Mouse (Mus musculus) CD4-positive helper T cell, adult 2 months (primary cell): ENCODE results near the gene Ntrk3.
A peak's percentile ranks its signal among the peaks of the same experiment; 100 is the strongest.

Source experiments
- DNase-seq: peaks from one replicate; pipeline ENCODE4 v3.0.0-alpha.2; 2012; ENCODE audit warnings: low read depth, missing footprints, low spot score

The Ntrk3 gene

DNA sequence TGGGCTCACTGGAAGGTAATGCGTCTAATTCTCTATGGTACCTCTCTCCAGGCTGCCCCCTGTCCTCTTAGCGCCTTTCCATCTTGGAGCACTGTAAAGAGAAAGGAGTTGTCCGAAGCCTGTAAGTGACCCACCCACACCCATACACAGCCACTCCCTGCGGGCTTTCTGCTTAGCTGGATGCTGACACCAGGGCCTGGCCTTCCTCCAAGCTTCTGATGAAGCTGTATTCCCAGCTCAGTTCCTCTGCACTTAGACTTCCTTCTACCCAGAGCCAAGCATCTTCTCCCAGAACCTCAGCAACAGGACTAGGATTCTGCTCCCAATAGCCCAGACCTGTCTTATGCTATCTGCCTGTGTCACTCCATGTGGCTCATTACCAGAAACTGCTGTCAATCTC, 114.1 kb downstream of the Ntrk3 start:
- DNase-seq, result no peak

DNA sequence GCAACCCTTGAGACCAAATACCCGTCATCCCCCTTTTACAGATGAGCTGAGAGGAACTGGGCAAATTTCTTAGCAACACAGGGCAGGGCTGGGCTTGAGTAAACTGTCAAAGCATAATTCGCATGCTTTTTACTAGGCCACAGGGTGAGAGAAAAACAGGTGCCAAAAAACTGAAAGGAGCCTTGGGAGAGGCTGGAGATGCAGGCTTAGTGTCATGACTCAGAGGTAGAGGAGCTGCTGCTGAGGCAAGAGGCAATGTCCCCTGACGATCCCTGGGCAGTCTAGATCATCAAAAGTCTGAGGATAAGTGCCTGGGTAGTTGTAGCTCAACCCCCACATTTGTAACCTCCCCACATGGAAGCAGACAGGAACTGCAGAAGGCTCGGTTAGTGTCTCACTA, 116.7 kb downstream of the Ntrk3 start:
- no peak for DNase-seq

DNA sequence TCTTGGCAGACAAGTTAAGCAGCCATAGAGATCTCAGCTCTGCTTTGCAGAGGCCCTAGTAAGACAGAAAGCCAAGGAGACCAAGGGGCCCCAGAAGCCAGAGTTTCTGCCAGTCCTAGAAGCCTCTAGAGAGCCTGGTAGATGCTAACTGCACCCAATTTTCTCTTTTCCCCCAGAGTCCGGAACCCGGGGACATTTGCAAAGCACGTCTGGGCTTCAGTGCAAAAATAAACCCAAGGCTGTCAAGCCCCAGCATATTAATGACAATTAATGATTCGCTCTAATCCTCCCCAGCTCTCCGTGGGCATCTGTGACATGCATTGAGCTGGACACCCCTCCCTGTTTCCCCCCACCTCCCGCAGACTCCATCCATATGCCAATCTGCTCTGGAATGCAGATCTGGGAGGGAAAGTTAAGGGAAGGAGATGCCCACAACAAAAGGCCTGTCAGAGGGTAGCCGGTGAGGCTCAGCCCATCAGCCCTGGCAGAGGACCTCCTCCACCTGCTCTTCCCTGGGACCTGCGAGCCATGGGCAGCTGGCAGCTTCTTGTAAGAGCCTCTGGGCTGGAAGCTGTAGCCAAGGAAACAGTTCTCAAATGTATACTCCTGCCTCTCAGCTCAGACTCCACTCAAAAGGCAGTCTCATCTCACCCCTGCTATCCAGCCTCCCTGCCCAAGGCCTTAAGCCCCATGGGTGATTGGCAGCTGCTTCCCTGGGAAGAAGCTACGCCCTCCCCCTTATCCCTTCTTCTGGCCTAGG, 117.8 kb downstream of the Ntrk3 start:
- no peak for DNase-seq

DNA sequence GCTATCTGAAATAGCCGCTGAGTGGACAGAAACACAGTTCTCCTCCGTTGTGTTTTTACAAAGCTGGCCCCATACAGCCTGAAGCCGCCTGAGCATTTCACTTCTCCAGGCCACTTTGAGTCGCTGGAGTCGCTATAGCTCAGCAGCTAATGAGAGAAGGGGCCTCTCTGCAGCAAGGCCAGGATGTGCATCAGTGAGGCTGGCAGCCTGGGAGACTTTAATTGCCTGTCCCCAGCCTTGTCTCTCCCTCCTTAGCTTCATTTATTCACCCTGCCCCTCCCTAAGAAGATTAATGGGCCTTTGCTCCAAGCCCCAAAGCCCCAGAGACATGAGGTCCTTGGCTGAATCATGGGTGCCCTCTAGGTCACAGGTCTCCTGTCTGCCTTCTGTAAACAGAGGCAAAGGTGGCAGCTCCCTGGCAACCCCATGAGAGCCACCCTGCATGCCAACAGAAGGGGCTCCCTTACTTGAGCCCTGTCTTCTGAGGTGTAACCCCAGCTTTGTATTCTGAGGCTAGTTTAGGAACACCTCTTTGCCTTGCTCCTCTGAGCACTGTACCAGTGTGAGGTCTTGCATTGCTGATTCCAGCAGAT, 132.2 kb downstream of the Ntrk3 start:
- DNase-seq, result no peak

- DNase-seq, result no peak
Measured at GRCm38 (mm10) chr7:78603922-78604321, 133.9 kb downstream of the Ntrk3 start.

DNA sequence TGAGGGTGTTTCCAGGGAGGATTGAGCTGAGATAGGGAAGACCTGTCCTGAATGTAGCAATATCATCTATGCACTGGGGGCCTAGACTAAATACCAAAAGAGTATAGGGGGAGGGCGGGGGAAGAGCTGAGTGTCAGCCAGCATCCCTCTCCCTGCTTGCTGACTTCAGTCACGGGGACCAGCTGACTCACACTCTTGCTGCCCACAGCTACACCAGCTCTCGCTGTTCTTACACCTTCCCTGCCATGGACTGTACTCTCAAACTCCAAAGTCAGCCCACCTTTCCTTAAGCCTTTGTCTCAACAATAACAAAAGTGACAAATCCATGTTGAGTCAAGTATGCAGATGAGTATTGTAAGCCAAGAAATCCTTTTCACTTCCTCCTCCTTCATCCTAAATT, 136.0 kb downstream of the Ntrk3 start:
- DNase-seq, result no peak

- no peak for DNase-seq
Measured at GRCm38 (mm10) chr7:78600886-78601285, 136.9 kb downstream of the Ntrk3 start.

DNA sequence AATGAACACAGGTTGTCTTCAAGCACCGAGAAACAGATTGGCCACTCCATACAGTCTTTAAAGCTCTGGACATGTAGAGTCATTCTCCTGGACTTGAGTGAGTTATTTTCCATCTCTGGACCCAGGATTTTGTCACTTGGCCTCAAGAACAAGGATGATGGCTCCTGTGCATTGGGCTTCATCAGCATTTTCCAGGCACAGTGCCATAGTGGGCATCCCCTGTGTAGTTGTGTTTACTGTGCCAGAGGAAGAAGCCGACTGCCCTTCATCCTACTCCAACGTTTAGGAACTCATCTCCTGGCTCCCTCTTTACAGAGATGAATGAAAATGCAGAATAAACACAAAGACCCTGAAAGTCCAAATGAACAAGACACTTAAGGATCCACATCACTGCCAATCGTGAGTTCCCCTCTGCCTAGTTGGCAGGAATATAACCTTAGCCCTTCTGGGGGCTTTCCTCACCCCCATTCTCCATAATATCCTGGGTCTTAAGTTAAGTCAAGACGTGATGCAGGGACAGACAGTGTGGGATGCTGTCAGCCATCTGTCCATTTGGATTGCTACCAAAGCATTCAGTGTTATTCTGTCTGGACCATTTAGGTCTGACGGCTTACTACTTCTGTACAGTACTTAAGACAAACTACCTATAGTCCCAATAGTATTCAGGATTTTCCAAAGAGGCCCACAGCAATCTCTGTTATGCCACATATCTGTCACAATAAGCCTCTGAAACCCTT, 137.7 kb downstream of the Ntrk3 start:
- no peak for DNase-seq

- DNase-seq, result peak; percentile 62
Measured at GRCm38 (mm10) chr7:78598147-78598546, 139.7 kb downstream of the Ntrk3 start.

DNA sequence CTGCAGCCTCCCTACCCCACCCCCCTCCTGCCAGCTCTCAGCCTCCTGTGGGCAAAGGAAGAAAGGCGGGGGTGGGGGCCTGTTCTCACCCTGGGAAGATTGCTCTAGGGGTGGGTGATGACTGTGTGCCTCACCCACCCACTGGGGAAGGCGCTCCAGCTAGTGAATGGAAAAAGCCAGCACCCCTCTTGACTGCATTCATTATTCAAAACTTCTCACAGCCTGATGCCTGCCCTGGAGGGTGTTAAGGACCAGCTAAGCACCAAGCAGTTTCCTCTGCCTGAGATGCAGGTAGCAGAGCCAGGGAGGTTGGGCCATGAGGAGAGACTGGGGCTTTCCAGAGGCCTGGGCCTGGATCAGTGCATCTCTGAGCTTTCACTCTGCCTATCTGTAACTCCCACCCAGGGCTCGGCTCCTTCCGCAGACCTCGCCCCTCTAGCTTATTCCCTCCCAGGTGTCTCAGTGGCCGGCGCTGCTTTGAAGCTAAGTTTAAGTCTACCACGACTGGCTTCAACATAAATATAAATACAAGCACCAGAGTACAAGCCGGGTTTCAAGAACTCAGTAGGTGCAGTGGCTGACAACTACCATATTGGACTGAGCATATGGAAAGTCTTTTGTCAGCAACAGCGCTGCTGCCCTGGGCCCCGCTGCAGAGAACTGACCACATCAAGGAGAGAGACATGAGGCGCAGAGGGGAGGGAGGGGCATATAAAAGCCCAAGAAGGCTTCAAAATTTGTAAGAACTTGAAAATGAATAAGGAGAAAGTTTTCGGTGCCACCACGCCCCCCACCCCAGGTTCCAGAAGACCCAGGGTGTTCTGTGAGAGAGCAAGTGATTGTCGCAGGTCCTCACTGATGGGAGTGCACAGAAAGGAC, 140.3 kb downstream of the Ntrk3 start:
- peak; percentile 83 for DNase-seq

DNA sequence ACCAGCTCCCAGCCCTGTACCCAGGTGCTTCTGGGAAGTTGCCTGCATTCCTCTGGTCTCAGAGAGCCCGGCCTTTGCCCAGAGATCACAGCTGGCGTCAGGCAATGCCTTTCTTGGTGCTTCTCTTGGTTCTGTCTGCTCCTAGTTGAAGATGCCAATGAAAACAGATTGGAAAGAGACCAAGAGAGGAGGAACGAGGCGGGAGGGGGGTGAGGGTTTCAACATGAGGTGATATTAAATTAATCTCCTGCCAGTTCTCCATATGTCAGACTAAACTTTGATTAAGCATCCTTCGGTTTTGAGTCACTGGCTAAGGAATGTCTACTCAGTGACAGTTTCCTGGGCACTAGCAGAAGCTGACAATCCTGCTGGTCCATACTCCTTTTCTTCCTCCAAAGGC, 141.3 kb downstream of the Ntrk3 start:
- no peak for DNase-seq

GRCm38 (mm10) chr7:78595895-78596294, 141.9 kb downstream of the Ntrk3 start:
- DNase-seq, result peak; percentile 75

GRCm38 (mm10) chr7:78592948-78593347, 144.9 kb downstream of the Ntrk3 start:
- no peak for DNase-seq

DNA sequence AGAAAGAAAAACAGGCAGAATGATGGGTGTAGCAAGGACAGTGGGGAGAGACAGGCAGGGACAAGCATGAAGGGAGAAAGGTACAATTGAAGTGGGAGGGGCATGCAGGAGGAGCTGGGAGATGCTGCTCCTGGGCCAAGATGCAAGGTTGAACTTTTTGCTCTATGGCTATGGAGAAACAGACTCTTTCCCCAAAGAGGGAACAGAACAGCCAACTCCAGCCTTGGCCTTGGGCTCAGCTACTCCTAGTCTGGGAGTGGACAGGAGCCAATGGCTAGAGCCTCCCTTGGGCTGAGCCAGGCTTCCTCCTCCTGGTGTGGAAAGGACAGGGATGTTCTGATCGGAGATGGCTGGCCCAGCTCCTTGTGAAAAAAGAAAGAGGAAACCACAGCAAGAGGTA, 145.6 kb downstream of the Ntrk3 start:
- no peak for DNase-seq

GRCm38 (mm10) chr7:78589766-78590165, 148.0 kb downstream of the Ntrk3 start:
- no peak for DNase-seq

DNA sequence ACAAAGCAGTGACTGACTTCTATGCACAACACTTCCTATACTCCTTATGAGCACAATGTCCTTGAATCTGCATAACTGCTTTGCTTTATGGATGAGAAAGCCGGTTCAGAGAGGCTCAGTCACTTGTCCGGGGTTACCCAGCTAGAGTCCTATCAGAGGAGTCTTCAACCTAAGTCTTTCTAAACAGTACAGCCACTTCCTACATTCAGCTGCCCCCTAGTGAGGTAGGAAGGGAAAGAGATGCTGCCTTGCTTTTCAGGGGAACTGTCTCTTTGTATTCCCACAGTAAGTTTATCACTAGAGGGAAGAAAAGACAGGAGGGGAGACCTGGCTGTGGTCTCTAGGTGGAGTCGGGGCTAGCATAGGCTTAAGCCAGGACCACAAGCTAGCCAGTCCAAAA, 151.0 kb downstream of the Ntrk3 start:
- DNase-seq, result no peak

- DNase-seq, result no peak
Measured at GRCm38 (mm10) chr7:78585960-78586359, 151.9 kb downstream of the Ntrk3 start.

GRCm38 (mm10) chr7:78584936-78585335, 152.9 kb downstream of the Ntrk3 start:
- DNase-seq, result no peak

GRCm38 (mm10) chr7:78584499-78584898, 153.3 kb downstream of the Ntrk3 start:
- DNase-seq, result peak; percentile 23

GRCm38 (mm10) chr7:78583678-78584077, 154.1 kb downstream of the Ntrk3 start:
- peak; percentile 34 for DNase-seq

- DNase-seq, result no peak
Measured at GRCm38 (mm10) chr7:78581341-78581740, 156.5 kb downstream of the Ntrk3 start.
